Mouse (Mus musculus): ENCODE results near the gene Pde8a. TPM values are rescaled to one million over a fixed set of nuclear protein-coding genes. Genes with fewer than 3 reads are reported as not detected.
"Not testable (repeated sequence)": the region's sequence is repeated elsewhere in the genome, so short reads cannot be mapped to it uniquely, and the experiment has no call there.

Gene Pde8a
- polyA plus RNA-seq, 1 experiment from 2014 or later = 2.7 TPM

- Histone ChIP-seq H3K4me2 (no peak overlapping the region), H3K9ac (ENCODE audit: low read depth, low read length) (no peak overlapping the region), H3K36me3 (ENCODE audit: control insufficient read depth, insufficient read depth, low read length) (no peaks in the 10 kb centered on the region), H3K27me3 (ENCODE audit: control insufficient read depth, insufficient read depth, low read length) (0 out of 2 replicates have a peak, but pooled peaks cover 2% of the 10 kb centered on the region), H3K9me3 (replicated peaks; ENCODE audit: control insufficient read depth, low read length) (no peaks in the 10 kb centered on the region), H3K4me1 (ENCODE audit: control insufficient read depth, insufficient read depth, low read length) (peaks cover 8% of the 10 kb centered on the region), H3K4me3 (ENCODE audit: low read depth, low read length) (no peak overlapping the region), H3K27ac (ENCODE audit: low read depth, low read length) (no peak overlapping the region)
- 54% methylated on average over 5 of the region's 5 CpGs for WGBS (ENCODE audit: insufficient replicate concordance)
- ATAC-seq (replicated peaks; ENCODE audit: insufficient number of reproducible peaks, low FRiP score, low TSS enrichment) = no peak
Measured at GRCm38 (mm10) chr7:81199109-81199508, 14.3 kb upstream of the Pde8a start.

GRCm38 (mm10) chr7:81199757-81200156, 13.6 kb upstream of the Pde8a start:
- Histone ChIP-seq H3K4me3 (ENCODE audit: low read depth, low read length) (no peak overlapping the region), H3K4me1 (ENCODE audit: control insufficient read depth, insufficient read depth, low read length) (peaks cover 8% of the 10 kb centered on the region), H3K9ac (ENCODE audit: low read depth, low read length) (no peak overlapping the region), H3K36me3 (ENCODE audit: control insufficient read depth, insufficient read depth, low read length) (no peaks in the 10 kb centered on the region), H3K27ac (ENCODE audit: low read depth, low read length) (no peak overlapping the region), H3K4me2 (no peak overlapping the region), H3K27me3 (ENCODE audit: control insufficient read depth, insufficient read depth, low read length) (0 out of 2 replicates have a peak, but pooled peaks cover 2% of the 10 kb centered on the region), H3K9me3 (replicated peaks; ENCODE audit: control insufficient read depth, low read length) (no peaks in the 10 kb centered on the region)
- WGBS (ENCODE audit: insufficient replicate concordance) = 58% methylated on average over 4 of the region's 4 CpGs
- ATAC-seq (replicated peaks; ENCODE audit: insufficient number of reproducible peaks, low FRiP score, low TSS enrichment) = no peak

- Histone ChIP-seq H3K4me1 (ENCODE audit: control insufficient read depth, insufficient read depth, low read length) (peaks cover 8% of the 10 kb centered on the region), H3K4me2 (no peak overlapping the region)
- WGBS (ENCODE audit: insufficient replicate concordance) = 45% methylated on average over 5 of the region's 5 CpGs
Measured at GRCm38 (mm10) chr7:81202389-81202788, 11.0 kb upstream of the Pde8a start.

GRCm38 (mm10) chr7:81203576-81203975, 9.8 kb upstream of the Pde8a start:
- H3K27me3 ChIP-seq (ENCODE audit: control insufficient read depth, insufficient read depth, low read length); H3K4me1 ChIP-seq (ENCODE audit: control insufficient read depth, insufficient read depth, low read length); H3K9ac ChIP-seq (ENCODE audit: low read depth, low read length); ATAC-seq (replicated peaks; ENCODE audit: insufficient number of reproducible peaks, low FRiP score, low TSS enrichment); H3K4me3 ChIP-seq (ENCODE audit: low read depth, low read length); H3K9me3 ChIP-seq (replicated peaks; ENCODE audit: control insufficient read depth, low read length); H3K36me3 ChIP-seq (ENCODE audit: control insufficient read depth, insufficient read depth, low read length); H3K27ac ChIP-seq (ENCODE audit: low read depth, low read length); H3K4me2 ChIP-seq: not testable (repeated sequence)
- WGBS (ENCODE audit: insufficient replicate concordance) = 80% methylated on average over 10 of the region's 10 CpGs

More at GRCm38 (mm10) chr7:81202389-81202788, 11.0 kb upstream of the Pde8a start:
- Histone ChIP-seq H3K27ac (ENCODE audit: low read depth, low read length) (no peak overlapping the region), H3K36me3 (ENCODE audit: control insufficient read depth, insufficient read depth, low read length) (no peaks in the 10 kb centered on the region), H3K4me3 (ENCODE audit: low read depth, low read length) (no peak overlapping the region), H3K27me3 (ENCODE audit: control insufficient read depth, insufficient read depth, low read length) (no peaks in the 10 kb centered on the region), H3K9me3 (replicated peaks; ENCODE audit: control insufficient read depth, low read length) (no peaks in the 10 kb centered on the region), H3K9ac (ENCODE audit: low read depth, low read length) (no peak overlapping the region)
- ATAC-seq (replicated peaks; ENCODE audit: insufficient number of reproducible peaks, low FRiP score, low TSS enrichment) = no peak

GRCm38 (mm10) chr7:81208944-81209343, 4.5 kb upstream of the Pde8a start:
- Histone ChIP-seq H3K4me1 (ENCODE audit: control insufficient read depth, insufficient read depth, low read length) (peaks cover 10% of the 10 kb centered on the region; the same call in 1 of the 2 replicates), H3K36me3 (ENCODE audit: control insufficient read depth, insufficient read depth, low read length) (no peaks in the 10 kb centered on the region), H3K4me2 (no peak overlapping the region), H3K27me3 (ENCODE audit: control insufficient read depth, insufficient read depth, low read length) (peaks cover 14% of the 10 kb centered on the region), H3K9ac (ENCODE audit: low read depth, low read length) (no peak overlapping the region), H3K27ac (ENCODE audit: low read depth, low read length) (no peak overlapping the region), H3K9me3 (replicated peaks; ENCODE audit: control insufficient read depth, low read length) (no peaks in the 10 kb centered on the region), H3K4me3 (ENCODE audit: low read depth, low read length) (no peak overlapping the region)
- no peak for ATAC-seq (replicated peaks; ENCODE audit: insufficient number of reproducible peaks, low FRiP score, low TSS enrichment)
- WGBS (ENCODE audit: insufficient replicate concordance) = 17% methylated on average over 6 of the region's 6 CpGs

- 38% methylated on average over 12 of the region's 12 CpGs for WGBS (ENCODE audit: insufficient replicate concordance)
- H3K4me3 ChIP-seq (ENCODE audit: low read depth, low read length) = no peak overlapping the region
- H3K27ac ChIP-seq (ENCODE audit: low read depth, low read length) = no peak overlapping the region
- peaks cover 13% of the 10 kb centered on the region; the same call in 1 of the 2 replicates for H3K4me1 ChIP-seq (ENCODE audit: control insufficient read depth, insufficient read depth, low read length)
- no peaks in the 10 kb centered on the region for H3K36me3 ChIP-seq (ENCODE audit: control insufficient read depth, insufficient read depth, low read length)
- ATAC-seq (replicated peaks; ENCODE audit: insufficient number of reproducible peaks, low FRiP score, low TSS enrichment) = no peak
- H3K9ac ChIP-seq (ENCODE audit: low read depth, low read length) = no peak overlapping the region
- peaks cover 20% of the 10 kb centered on the region for H3K27me3 ChIP-seq (ENCODE audit: control insufficient read depth, insufficient read depth, low read length)
- no peak overlapping the region for H3K4me2 ChIP-seq
- no peaks in the 10 kb centered on the region for H3K9me3 ChIP-seq (replicated peaks; ENCODE audit: control insufficient read depth, low read length)
Measured at GRCm38 (mm10) chr7:81209979-81210685, 3.3 kb upstream of the Pde8a start.

- H3K27me3 ChIP-seq (ENCODE audit: control insufficient read depth, insufficient read depth, low read length) = peaks cover 25% of the 10 kb centered on the region
Measured at GRCm38 (mm10) chr7:81211760-81212159, 1.6 kb upstream of the Pde8a start.

GRCm38 (mm10) chr7:81212261-81212681, 1.1 kb upstream of the Pde8a start:
- H3K27me3 ChIP-seq (ENCODE audit: control insufficient read depth, insufficient read depth, low read length) = peaks cover 25% of the 10 kb centered on the region
- ATAC-seq (replicated peaks; ENCODE audit: insufficient number of reproducible peaks, low FRiP score, low TSS enrichment) = peak; percentile 53
- peak overlapping the region; percentile 81 for H3K27ac ChIP-seq (ENCODE audit: low read depth, low read length)
- H3K4me1 ChIP-seq (ENCODE audit: control insufficient read depth, insufficient read depth, low read length) = peaks cover 13% of the 10 kb centered on the region; the same call in 1 of the 2 replicates
- under 1% methylated on average over 22 of the region's 22 CpGs for WGBS (ENCODE audit: insufficient replicate concordance)
- peak overlapping the region; percentile 64 for H3K4me3 ChIP-seq (ENCODE audit: low read depth, low read length)
- peak overlapping the region; percentile 75 for H3K4me2 ChIP-seq
- H3K36me3 ChIP-seq (ENCODE audit: control insufficient read depth, insufficient read depth, low read length) = no peaks in the 10 kb centered on the region
- no peaks in the 10 kb centered on the region for H3K9me3 ChIP-seq (replicated peaks; ENCODE audit: control insufficient read depth, low read length)
- peak overlapping the region; percentile 67 for H3K9ac ChIP-seq (ENCODE audit: low read depth, low read length)

More at GRCm38 (mm10) chr7:81211760-81212159, 1.6 kb upstream of the Pde8a start:
- no peaks in the 10 kb centered on the region for H3K9me3 ChIP-seq (replicated peaks; ENCODE audit: control insufficient read depth, low read length)
- H3K4me3 ChIP-seq (ENCODE audit: low read depth, low read length) = peak overlapping the region; percentile 64
- ATAC-seq (replicated peaks; ENCODE audit: insufficient number of reproducible peaks, low FRiP score, low TSS enrichment) = no peak
- peak overlapping the region; percentile 75 for H3K4me2 ChIP-seq
- H3K4me1 ChIP-seq (ENCODE audit: control insufficient read depth, insufficient read depth, low read length) = peaks cover 13% of the 10 kb centered on the region; the same call in 1 of the 2 replicates
- no peak overlapping the region for H3K9ac ChIP-seq (ENCODE audit: low read depth, low read length)
- 5% methylated on average over 8 of the region's 8 CpGs for WGBS (ENCODE audit: insufficient replicate concordance)
- H3K36me3 ChIP-seq (ENCODE audit: control insufficient read depth, insufficient read depth, low read length) = no peaks in the 10 kb centered on the region
- no peak overlapping the region for H3K27ac ChIP-seq (ENCODE audit: low read depth, low read length)
